Mouse (Mus musculus) lung, postnatal 0 days (tissue): Measurements from ENCODE around the gene Tcf12.

ENCODE experiments used
- CTCF ChIP-seq: IDR thresholded peaks from 2 replicates; pipeline ENCODE4 v1.5.1; 2016; ENCODE audit warnings: antibody characterized with exemption, mild to moderate bottlenecking
- EP300 ChIP-seq: IDR thresholded peaks from 2 replicates; pipeline ENCODE4 v1.6.1; 2016; ENCODE audit warnings: antibody characterized with exemption, mild to moderate bottlenecking, control low read depth

DNA sequence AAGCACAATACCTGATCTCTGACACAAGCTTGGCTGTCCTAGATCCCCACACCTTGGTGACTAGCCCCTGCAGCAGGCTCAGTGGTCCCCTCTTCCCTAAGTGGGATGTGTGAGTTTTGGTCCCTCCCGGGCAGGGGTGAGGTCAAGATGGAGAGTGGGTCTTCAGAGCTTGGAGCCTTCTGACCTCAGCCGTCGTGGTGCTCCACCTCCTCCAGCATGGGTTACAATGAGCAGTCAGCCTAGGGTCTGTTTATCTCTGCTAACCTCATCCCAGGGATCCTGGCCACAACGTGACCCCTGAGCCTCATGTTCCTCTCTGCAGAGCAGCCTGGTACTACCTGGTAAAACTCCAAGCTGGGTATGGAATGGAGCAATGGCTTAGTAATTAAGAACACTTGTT, 303.9 kb downstream of the Tcf12 start:
- TF ChIP-seq CTCF, result no peak
- TF ChIP-seq EP300, result no peak
